Mouse (Mus musculus) T-helper 2 cell (primary cell): Measurements from ENCODE around the gene Olfr1133.
"Not testable (repeated sequence)": the region's sequence is repeated elsewhere in the genome, so short reads cannot be mapped to it uniquely, and the experiment has no call there.

ENCODE experiments used
- in situ Hi-C: fragments of 300-600 bp; cut with MboI, MseI; formaldehyde crosslinking; loops from one replicate; pipeline ENCODE4 v1.15.1; 2025; ENCODE audit warnings: high pct_unique_total_duplicates

The Olfr1133 gene

DNA sequence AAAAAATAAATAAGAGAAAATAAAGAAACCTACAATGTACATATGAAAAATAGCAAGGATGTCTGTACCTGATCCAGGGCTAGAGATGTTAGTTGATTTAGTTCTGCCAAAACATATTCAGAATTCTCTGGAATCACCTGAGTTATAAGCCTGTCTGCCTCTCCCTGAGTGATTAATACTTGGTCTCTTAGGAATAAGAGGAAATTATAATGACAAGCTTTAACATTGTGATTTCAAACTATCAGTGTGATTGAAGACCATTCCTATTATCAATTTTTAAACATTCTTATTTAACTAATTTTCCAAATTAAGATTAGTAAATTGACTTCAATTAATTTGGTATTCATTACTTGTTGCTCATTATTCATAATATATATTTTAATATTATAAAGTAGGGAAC is at the start of gene Olfr1133:
TSS of gene Olfr1133 (minus strand) at position 101 of the 400 bp plus-strand sequence.
- in situ Hi-C loops: no loop called here

DNA sequence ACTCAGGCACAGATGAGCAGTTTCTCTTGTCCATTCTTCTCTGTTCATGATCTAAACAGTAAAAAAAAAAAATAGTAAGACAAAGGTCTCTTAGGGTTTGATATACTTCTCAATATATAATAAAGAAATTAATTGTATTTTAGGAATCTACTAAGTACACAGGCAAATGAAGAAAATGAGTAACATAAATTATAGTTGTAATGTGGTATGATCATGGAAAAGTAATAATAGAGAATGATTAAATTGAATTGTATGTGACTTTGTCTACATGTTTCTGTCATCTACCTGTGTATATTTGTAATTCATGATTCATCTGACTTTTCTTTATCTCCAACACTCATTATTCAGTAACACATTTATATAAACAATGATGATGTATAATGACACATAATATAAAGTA is 46.7 kb upstream of the Olfr1133 start, which contains the start of gene Olfr1136:
TSS of gene Olfr1136 (minus strand) at position 101 of the 400 bp plus-strand sequence.
- in situ Hi-C loops: no loop called here

DNA sequence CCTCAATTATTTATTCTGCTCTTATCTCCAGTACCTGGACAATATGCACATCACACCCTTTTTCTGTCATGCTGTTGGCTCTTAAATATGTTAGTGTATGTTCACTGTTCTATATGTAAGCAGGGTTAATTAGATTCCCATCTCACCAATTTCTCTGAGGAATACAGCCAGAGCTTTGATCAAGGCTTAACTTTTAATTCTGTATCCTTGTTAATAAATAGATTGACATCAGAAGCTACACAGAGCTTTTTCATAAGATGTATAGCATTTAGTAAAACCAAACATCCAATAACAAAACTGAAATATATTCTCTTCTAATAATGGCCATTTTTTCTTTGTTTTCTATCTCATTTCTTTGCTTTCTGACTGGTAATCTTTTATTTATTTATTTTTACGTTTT is 26.4 kb upstream of the Olfr1133 start, which contains the start of gene Olfr1135:
TSS of gene Olfr1135 (minus strand) at position 101 of the 400 bp plus-strand sequence.
- in situ Hi-C loops: no loop called here

DNA sequence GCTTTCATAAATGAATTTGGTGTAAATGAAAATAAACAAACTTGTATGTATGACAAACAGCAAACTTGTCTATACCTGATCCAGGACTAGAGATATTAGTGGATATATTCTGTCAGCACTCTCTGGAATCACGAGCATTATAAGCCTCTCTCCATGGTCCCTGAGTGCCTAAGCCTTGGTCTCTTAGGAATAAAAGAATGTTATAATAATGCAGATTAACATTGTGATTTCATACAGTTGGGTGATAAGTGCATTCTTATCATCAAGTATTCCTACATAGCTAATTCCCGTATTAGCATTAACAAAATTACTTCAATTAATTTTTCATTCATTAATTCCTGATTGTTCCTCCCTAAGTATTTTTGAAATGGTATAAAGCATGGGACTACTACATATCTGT is 11.2 kb upstream of the Olfr1133 start, which contains the start of gene Olfr1134:
TSS of gene Olfr1134 (minus strand) at position 101 of the 400 bp plus-strand sequence.
- in situ Hi-C loops: loop anchor here (10.0 kb wide), 1 partner anchor 1936 kb away; the partner anchor contains the start of gene Olfr1246

DNA sequence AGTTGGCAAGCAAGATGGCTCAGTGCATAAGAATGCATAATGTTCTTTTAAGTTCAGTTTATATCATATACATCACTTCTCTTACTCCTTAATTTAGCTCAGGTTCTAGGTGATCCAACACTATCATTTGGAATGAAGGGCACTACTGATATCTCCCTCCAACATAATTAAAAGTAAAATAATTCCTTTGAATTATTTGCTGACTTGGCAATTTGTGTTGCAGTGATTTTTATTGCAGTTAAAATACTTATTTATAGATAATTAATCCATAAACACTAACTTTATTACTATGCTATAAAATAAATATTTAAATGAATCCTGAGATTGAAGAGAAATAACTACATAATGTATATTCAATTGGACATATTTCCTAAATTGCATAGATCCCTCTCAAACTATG is 4.7 kb downstream of the Olfr1133 start:
- in situ Hi-C loops: no loop called here

DNA sequence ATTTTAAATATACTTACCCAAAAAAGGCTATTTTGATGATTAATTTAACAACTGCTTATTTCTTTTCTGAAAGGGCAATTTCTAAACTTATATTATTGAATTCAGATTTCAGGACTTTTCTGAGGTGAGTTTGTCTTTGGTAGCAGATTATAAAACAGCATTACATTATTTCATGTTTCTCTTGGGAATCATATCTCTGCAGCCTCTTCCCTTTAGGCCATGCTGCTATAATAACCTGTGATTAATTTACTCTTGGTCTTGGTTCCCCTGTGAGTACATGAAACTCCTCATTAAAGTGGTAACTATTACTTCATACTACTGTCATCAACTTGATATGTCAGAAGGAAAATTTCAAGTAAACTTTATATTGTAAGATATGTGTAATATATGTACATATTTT is 9.7 kb downstream of the Olfr1133 start, which contains the start of gene Olfr1132:
TSS of gene Olfr1132 (minus strand) at position 101 of the 400 bp plus-strand sequence.
- in situ Hi-C loops: no loop called here

DNA sequence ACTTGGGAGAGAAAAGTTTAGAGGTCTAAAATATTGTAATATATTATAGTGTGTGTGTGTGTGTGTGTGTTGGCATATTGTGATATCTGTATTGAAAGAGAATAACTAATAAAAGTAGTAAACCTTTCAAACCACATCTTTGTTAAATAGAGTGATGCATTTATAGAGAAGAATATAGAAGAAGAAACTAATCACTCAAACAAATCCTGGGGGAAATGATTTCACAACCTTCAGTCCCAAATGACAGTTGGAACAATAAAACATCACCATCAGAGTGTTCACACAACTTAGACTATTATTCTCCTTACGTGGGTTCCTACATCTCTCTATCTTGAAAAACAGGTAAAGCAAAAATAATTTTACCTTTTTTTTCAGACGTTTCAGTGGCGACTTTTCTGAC is 20.4 kb downstream of the Olfr1133 start, which contains the start of gene Olfr1131:
TSS of gene Olfr1131 (plus strand) at position 301 of the 400 bp plus-strand sequence.
- in situ Hi-C loops: no loop called here

DNA sequence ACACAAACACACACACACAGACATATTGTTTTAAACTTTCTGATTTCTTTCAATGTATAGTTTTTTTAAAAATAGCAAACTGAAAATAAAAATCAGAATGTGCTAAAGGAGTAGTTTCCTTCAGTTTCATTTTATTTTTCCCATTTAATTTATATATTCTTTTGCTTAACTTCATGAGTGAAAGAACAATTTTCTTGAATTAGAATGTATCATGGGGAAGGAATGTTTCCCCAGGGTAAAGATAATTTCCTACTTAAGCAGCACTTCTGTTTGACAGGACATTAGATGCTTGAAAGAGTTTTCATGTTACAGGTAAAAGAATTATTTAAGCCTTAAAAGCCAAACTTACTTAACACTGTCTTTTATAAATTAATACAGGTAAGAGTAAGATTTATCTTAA is 41.3 kb downstream of the Olfr1133 start, which contains the start of gene Olfr1130:
TSS of gene Olfr1130 (plus strand) at position 301 of the 400 bp plus-strand sequence.
- in situ Hi-C loops: not testable (repeated sequence)
